Mouse (Mus musculus): Measurements from ENCODE around the gene Zc3h10.

DNA sequence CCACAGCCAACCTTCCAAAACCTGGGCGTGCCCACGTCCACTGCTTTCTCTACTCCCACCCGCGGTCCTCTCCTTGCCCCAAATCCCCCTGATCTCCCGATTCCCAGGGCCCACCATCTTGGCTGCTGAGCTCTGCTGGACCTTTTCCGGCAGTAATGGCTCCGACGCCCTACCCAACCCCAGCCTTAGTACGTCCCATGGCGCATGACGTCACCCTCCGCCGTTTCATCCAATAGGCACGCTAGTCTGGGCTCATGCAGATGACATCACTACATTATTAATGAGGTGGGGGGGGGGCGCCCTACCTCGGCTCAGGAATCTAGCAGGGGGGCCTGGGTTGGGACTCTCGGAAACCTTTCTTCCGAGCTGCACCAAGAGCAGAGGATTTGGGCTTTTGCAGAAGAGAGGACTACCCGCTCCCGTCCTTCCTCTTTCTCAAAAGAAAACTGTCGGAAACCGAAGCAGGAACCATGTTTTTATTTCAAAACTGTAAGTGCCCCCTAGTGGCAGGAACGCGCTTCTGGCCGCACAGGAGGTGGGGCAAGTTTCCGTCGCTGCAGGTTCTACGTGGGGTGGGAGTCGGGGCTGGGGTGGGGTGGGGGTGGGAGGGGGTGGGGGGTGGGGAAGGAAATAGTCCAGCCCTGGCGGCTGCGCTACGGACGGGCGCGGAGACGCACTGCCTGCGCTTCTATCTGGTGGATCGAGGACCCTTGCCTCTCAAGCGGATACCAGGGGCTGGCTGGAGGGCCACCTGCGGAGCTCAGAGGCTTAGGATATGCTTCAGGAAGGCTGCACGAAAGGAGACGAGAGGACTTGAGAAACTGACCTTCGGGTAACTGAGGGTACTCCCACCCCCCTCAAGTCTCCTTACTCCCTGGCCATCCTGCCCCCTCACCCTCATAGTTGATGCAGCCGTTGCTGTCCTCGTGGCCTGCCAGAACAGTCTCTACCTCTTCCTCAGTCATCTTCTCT, 53.6 kb downstream of the Zc3h10 start, which contains the start of gene Myl6:
- peak; percentile 98 for TF ChIP-seq POLR2A (IDR thresholded peaks at IDR 0.05; ENCODE audit: low read depth, low read length)
- TF ChIP-seq CTCF (IDR thresholded peaks at IDR 0.05; ENCODE audit: borderline replicate concordance, insufficient read depth, low read length): 0 out of 2 replicates have a peak, but pooled peaks have one; percentile 31

Measured in embryonic fibroblast, embryonic 13.5 days (primary cell).